Mouse (Mus musculus) liver, adult 2 months (tissue): ENCODE results near the gene Npvf.

Source experiments
- CTCF ChIP-seq: fragments of 200-500 bp; IDR thresholded peaks from 2 replicates; pipeline ENCODE4 v1.5.1; 2011; ENCODE audit warnings: low read depth, low read length, control low read depth
- POLR2A ChIP-seq: fragments of 200-500 bp; IDR thresholded peaks from 2 replicates; pipeline ENCODE4 v1.6.1; 2011; ENCODE audit warnings: low read length, control low read depth; ENCODE audit not compliant: insufficient read depth; ENCODE audit errors: extremely low read depth

DNA sequence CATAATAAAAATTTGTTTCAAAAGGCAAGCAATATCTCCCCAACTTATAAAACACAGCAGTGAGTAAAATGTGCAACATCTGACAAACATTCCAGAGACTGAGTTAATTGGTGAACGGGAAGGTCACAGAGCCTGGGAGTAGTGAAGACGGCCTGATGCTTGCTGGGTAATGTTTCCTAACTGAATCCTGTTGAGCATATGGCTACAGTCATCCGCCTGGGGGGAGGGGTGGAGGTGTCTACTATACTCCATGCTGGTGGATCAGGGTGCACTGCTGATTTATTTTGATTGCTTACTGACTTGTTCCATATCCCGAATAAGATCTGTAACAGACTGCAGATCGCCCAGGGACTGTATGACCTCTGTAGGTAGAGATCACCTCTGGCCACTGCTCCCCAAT, 12.3 kb downstream of the Npvf start:
- TF ChIP-seq CTCF: no peak
- TF ChIP-seq POLR2A: no peak
